Mouse (Mus musculus): ENCODE measurements around the gene Nyap1. TPM values are rescaled to one million over a fixed set of nuclear protein-coding genes. Genes with fewer than 3 reads are reported as not detected.
"Not testable (repeated sequence)": the region's sequence is repeated elsewhere in the genome, so short reads cannot be mapped to it uniquely, and the experiment has no call there.

Nyap1 gene
- polyA plus RNA-seq, 1 experiment from 2014 or later, result 1.0 TPM

GRCm38 (mm10) chr5:137753111-137753832 is 11.9 kb upstream of the Nyap1 start:
- 53% methylated on average over 12 of the region's 13 CpGs for WGBS
- TF ChIP-seq CTCF (IDR thresholded peaks at IDR 0.05; ENCODE audit: low read depth), result no peak
- TF ChIP-seq EP300 (optimal IDR thresholded peaks at IDR 0.05), result no peak
- H3K27ac ChIP-seq (replicated peaks), result no peak overlapping the region
- no peaks in the 10 kb centered on the region for H3K9me3 ChIP-seq (ENCODE audit: control insufficient read depth, low read length)
- ATAC-seq (ENCODE audit: low FRiP score, low TSS enrichment) (0 out of 2 replicates have a peak, but pooled peaks have one; percentile 27), DNase-seq (ENCODE audit: low spot score) (no peak)
- H3K4me2 ChIP-seq (replicated peaks; ENCODE audit: low read depth), result no peak overlapping the region
- peaks cover 6% of the 10 kb centered on the region; the same call in 1 of the 2 replicates for H3K4me1 ChIP-seq (replicated peaks; ENCODE audit: control insufficient read depth, insufficient read depth)
- H3K27me3 ChIP-seq (ENCODE audit: control insufficient read depth, insufficient read depth, low read length), result no peaks in the 10 kb centered on the region
- H3K36me3 ChIP-seq (ENCODE audit: control insufficient read depth, insufficient read depth, low read length), result peaks cover 25% of the 10 kb centered on the region
- H3K9ac ChIP-seq (ENCODE audit: low read length), result no peak overlapping the region
- H3K4me3 ChIP-seq (ENCODE audit: low read depth, low read length), result no peak overlapping the region

DNA sequence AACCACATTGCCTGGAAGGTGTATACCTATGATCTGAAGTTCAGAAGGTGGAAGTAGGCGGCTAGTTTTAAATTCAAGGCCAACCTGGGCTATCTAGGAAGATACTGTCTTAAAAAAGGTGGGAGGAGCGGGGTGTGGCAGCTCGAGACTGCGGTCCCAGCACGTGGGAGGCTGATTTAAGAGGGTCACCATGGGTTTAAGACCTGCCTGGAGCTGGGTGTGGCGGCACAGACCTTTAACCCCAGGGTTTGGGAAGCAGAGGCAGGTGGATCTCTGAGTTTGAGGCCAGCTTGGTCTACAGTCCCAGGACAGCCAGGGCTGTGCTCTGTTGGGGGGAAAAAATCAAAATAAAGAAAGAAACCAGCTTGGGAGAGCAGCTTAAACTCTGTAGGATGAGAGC is 10.6 kb upstream of the Nyap1 start:
- no peak for ATAC-seq (ENCODE audit: low FRiP score, low TSS enrichment)
- Histone ChIP-seq H3K27ac (replicated peaks) (no peak overlapping the region), H3K4me2 (replicated peaks; ENCODE audit: low read depth) (no peak overlapping the region), H3K4me1 (replicated peaks; ENCODE audit: control insufficient read depth, insufficient read depth) (peaks cover 6% of the 10 kb centered on the region; the same call in 1 of the 2 replicates), H3K9me3 (ENCODE audit: control insufficient read depth, low read length) (no peaks in the 10 kb centered on the region), H3K4me3 (ENCODE audit: low read depth, low read length) (no peak overlapping the region), H3K27me3 (ENCODE audit: control insufficient read depth, insufficient read depth, low read length) (no peaks in the 10 kb centered on the region), H3K9ac (ENCODE audit: low read length) (no peak overlapping the region), H3K36me3 (ENCODE audit: control insufficient read depth, insufficient read depth, low read length) (peaks cover 20% of the 10 kb centered on the region; the same call in 1 of the 2 replicates)
- WGBS, result 87% methylated on average over 6 of the region's 6 CpGs
- TF ChIP-seq CTCF (IDR thresholded peaks at IDR 0.05; ENCODE audit: low read depth) (no peak), EP300 (optimal IDR thresholded peaks at IDR 0.05) (no peak)
- no peak for DNase-seq (ENCODE audit: low spot score)

GRCm38 (mm10) chr5:137751221-137751887 is 9.9 kb upstream of the Nyap1 start:
- 93% methylated on average over 13 of the region's 13 CpGs for WGBS
- Histone ChIP-seq H3K4me1 (replicated peaks; ENCODE audit: control insufficient read depth, insufficient read depth) (peaks cover 6% of the 10 kb centered on the region; the same call in 1 of the 2 replicates), H3K36me3 (ENCODE audit: control insufficient read depth, insufficient read depth, low read length) (peaks cover 19% of the 10 kb centered on the region; the same call in 1 of the 2 replicates), H3K27me3 (ENCODE audit: control insufficient read depth, insufficient read depth, low read length) (no peaks in the 10 kb centered on the region), H3K9me3 (ENCODE audit: control insufficient read depth, low read length) (no peaks in the 10 kb centered on the region), H3K4me3 (ENCODE audit: low read depth, low read length) (no peak overlapping the region), H3K9ac (ENCODE audit: low read length) (no peak overlapping the region), H3K4me2 (replicated peaks; ENCODE audit: low read depth) (no peak overlapping the region), H3K27ac (replicated peaks) (no peak overlapping the region)
- DNase-seq (ENCODE audit: low spot score), result no peak
- no peak for ATAC-seq (ENCODE audit: low FRiP score, low TSS enrichment)
- TF ChIP-seq CTCF (IDR thresholded peaks at IDR 0.05; ENCODE audit: low read depth), result no peak
- TF ChIP-seq EP300 (optimal IDR thresholded peaks at IDR 0.05), result no peak

- H3K9me3 ChIP-seq (ENCODE audit: control insufficient read depth, low read length); H3K4me3 ChIP-seq (ENCODE audit: low read depth, low read length); H3K27me3 ChIP-seq (ENCODE audit: control insufficient read depth, insufficient read depth, low read length); H3K4me1 ChIP-seq (replicated peaks; ENCODE audit: control insufficient read depth, insufficient read depth); H3K4me2 ChIP-seq (replicated peaks; ENCODE audit: low read depth); DNase-seq (ENCODE audit: low spot score); ATAC-seq (ENCODE audit: low FRiP score, low TSS enrichment); H3K9ac ChIP-seq (ENCODE audit: low read length); H3K27ac ChIP-seq (replicated peaks): not testable (repeated sequence)
- peaks cover 17% of the 10 kb centered on the region; the same call in 1 of the 2 replicates for H3K36me3 ChIP-seq (ENCODE audit: control insufficient read depth, insufficient read depth, low read length)
- 88% methylated on average over 6 of the region's 8 CpGs for WGBS
Measured at GRCm38 (mm10) chr5:137750212-137750611, 8.8 kb upstream of the Nyap1 start.

GRCm38 (mm10) chr5:137749196-137749836 is 7.9 kb upstream of the Nyap1 start:
- peak overlapping the region; percentile 99 for H3K4me2 ChIP-seq (replicated peaks; ENCODE audit: low read depth)
- no peaks in the 10 kb centered on the region for H3K9me3 ChIP-seq (ENCODE audit: control insufficient read depth, low read length)
- no peaks in the 10 kb centered on the region for H3K27me3 ChIP-seq (ENCODE audit: control insufficient read depth, insufficient read depth, low read length)
- H3K36me3 ChIP-seq (ENCODE audit: control insufficient read depth, insufficient read depth, low read length), result peaks cover 17% of the 10 kb centered on the region; the same call in 1 of the 2 replicates
- DNase-seq (ENCODE audit: low spot score) (no peak), ATAC-seq (ENCODE audit: low FRiP score, low TSS enrichment) (no peak)
- H3K4me3 ChIP-seq (ENCODE audit: low read depth, low read length), result peak overlapping the region; percentile 8; the same call in 1 of the 2 replicates
- 40% methylated on average over 6 of the region's 6 CpGs for WGBS
- no peak for TF ChIP-seq CTCF (IDR thresholded peaks at IDR 0.05; ENCODE audit: low read depth)
- no peak for TF ChIP-seq EP300 (optimal IDR thresholded peaks at IDR 0.05)
- peak overlapping the region; percentile 99 for H3K27ac ChIP-seq (replicated peaks)
- H3K9ac ChIP-seq (ENCODE audit: low read length), result no peak overlapping the region
- peaks cover 6% of the 10 kb centered on the region; the same call in 1 of the 2 replicates for H3K4me1 ChIP-seq (replicated peaks; ENCODE audit: control insufficient read depth, insufficient read depth)

All from stomach, postnatal 0 days (tissue).